Mouse (Mus musculus) kidney, adult 2 months (tissue): Measurements from ENCODE around the gene Mgst2.

ENCODE experiments used
- CTCF ChIP-seq: fragments of 200-500 bp; conservative IDR thresholded peaks from 2 replicates; pipeline ENCODE4 v1.5.1; 2011; ENCODE audit warnings: low read depth, mild to moderate bottlenecking, control low read depth, low read length, moderate library complexity, mixed read lengths; ENCODE audit not compliant: insufficient read depth, insufficient read length
- POLR2A ChIP-seq: fragments of 200-500 bp; IDR thresholded peaks from one replicate; pipeline ENCODE4 v1.6.1; 2011; ENCODE audit warnings: low read depth, low read length, control low read depth

DNA sequence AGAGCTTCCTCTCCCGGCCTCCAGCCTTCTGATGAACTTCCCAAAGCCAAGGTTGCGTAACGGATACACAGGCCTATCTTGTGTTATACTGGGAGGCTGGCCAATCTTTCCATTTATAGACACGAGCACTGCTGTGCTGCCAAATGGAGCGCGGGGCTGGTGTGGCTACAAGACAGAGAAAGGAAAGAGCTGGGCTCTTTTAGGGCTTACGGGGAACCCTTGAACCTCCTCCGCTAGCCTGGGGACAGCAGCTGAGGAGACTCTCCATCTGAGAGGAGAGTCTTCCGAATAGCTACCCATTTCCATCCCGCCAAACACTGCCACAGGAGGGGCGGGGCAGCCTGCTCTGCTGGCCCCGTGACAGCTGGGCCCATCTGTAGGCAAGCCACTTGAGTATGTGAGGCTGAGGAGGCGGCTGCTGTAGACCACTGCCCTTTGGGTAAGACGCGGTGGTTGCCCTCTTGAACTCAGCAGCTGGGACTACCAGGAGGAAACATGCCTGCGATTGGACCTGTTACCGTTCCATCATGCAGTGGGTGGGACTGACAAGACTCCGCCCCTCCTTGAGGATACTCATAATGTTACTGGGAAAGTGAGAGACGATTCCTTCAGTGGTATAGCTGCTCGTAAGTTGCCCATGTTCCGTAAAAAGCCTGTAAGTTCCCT lies 48.7 kb downstream of the Mgst2 start:
- TF ChIP-seq POLR2A: peak; percentile 11
- TF ChIP-seq CTCF: no peak
